Mouse (Mus musculus) liver, postnatal 0 days (tissue): ENCODE data around the gene Ttc23.

ENCODE experiments used
- CTCF ChIP-seq: sonication (generic); IDR thresholded peaks from 2 replicates; pipeline ENCODE4 v1.5.1; 2016; ENCODE audit warnings: antibody characterized with exemption, low read depth
- EP300 ChIP-seq: IDR thresholded peaks from 2 replicates; pipeline ENCODE4 v1.6.1; 2016; ENCODE audit warnings: antibody characterized with exemption, low read depth, mild to moderate bottlenecking

DNA sequence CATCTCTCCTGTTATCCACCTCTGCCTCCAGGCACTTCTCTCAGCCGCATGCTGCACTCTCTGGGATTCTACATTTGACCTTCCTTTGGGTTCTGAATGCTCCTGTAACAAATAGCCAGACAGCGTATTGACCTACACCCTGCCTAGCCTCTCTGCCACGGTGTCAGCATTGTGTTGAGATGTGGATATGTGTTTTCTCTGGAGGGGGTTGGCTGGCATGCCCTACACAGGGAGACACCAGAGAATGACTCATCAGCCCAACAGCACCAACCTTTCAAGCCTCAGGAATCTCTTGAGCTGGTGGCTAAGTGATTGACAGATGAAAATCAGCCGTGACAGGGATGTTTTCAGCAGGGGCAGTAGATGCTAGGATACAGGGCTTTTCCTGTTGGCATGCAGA, 153.8 kb downstream of the Ttc23 start:
- TF ChIP-seq CTCF (no peak), EP300 (no peak)
